Mouse (Mus musculus): Measurements from ENCODE around the gene Syt12.

GRCm38 (mm10) chr19:4452525-4452924, 24.7 kb downstream of the Syt12 start:
- TF ChIP-seq CTCF (IDR thresholded peaks at IDR 0.05; ENCODE audit: extremely low read depth, insufficient read depth, low read length) = no peak
- TF ChIP-seq POLR2A (IDR thresholded peaks at IDR 0.05; ENCODE audit: extremely low read depth, insufficient read depth, low read length) = no peak

Measured in cortical plate, adult 2 months (tissue).